In genomic region chr3:10070070-10070469, GRCm38 (mm10) we compare ENCODE assay signal across 27 mouse cellular contexts. TPM values are rescaled to one million over a fixed set of nuclear protein-coding genes. Genes with fewer than 3 reads are reported as not detected.
"Had no signal": no experiment of that assay in that cellular context is flagged by ENCODE, and none has a peak within 500 bp of the region (broad histone marks: within the 10 kb centered on the region; RNA-seq: fewer than 3 reads in every experiment).

No protein-coding gene starts in this region.

- H3K9ac ChIP-seq: heart, embryonic 13.5 days; heart, embryonic 15.5 days; hindbrain, embryonic 14.5 days; intestine, embryonic 15.5 days; limb, embryonic 13.5 days; limb, embryonic 15.5 days; liver, embryonic 12.5 days; liver, embryonic 14.5 days had no signal

- ATAC-seq: hindbrain, embryonic 16.5 days; inflammation-experienced regulatory T-cells, adult 6 months; intestine, embryonic 15.5 days; intestine, postnatal 0 days; liver, embryonic 12.5 days had no signal

- H3K36me3 ChIP-seq: heart, embryonic 13.5 days; heart, embryonic 15.5 days; intestine, embryonic 15.5 days; limb, embryonic 13.5 days; limb, embryonic 15.5 days; liver, embryonic 12.5 days had no signal

- H3K4me2 ChIP-seq: heart, embryonic 11.5 days; heart, embryonic 13.5 days; heart, embryonic 15.5 days; hindbrain, embryonic 14.5 days; intestine, embryonic 15.5 days; limb, embryonic 13.5 days; limb, embryonic 15.5 days; liver, embryonic 12.5 days had no signal

- H3K4me3 ChIP-seq: heart, embryonic 13.5 days; heart, embryonic 15.5 days; intestine, embryonic 15.5 days; layer of hippocampus, adult 2 months; limb, embryonic 13.5 days; limb, embryonic 15.5 days; liver, embryonic 12.5 days had no signal

- H3K27ac ChIP-seq: heart, embryonic 13.5 days; heart, embryonic 15.5 days; hindbrain, embryonic 14.5 days; intestine, embryonic 15.5 days; layer of hippocampus, adult 2 months; limb, embryonic 13.5 days; limb, embryonic 15.5 days; liver, embryonic 12.5 days; liver, embryonic 14.5 days had no signal

- H3K4me1 ChIP-seq: heart, embryonic 13.5 days; heart, embryonic 15.5 days; intestine, embryonic 15.5 days; limb, embryonic 13.5 days; limb, embryonic 15.5 days; liver, embryonic 12.5 days had no signal

- H3K9me3 ChIP-seq: heart, embryonic 15.5 days; intestine, embryonic 15.5 days; limb, embryonic 13.5 days; limb, embryonic 15.5 days; liver, embryonic 12.5 days had no signal

- DNase-seq: gastrocnemius, postnatal 14 days; gastrocnemius, postnatal 36 days; heart, adult 18-20 months; heart, postnatal 14 days; heart, postnatal 36 days; kidney, adult 18-20 months; kidney, adult 8-10 months; kidney, postnatal 10 days; kidney, postnatal 25 days; kidney, postnatal 4 days; layer of hippocampus, adult 9-11 months; layer of hippocampus, postnatal 36 days; left cerebral cortex, postnatal 4 days had no signal

- H3K27me3 ChIP-seq: heart, embryonic 13.5 days; heart, embryonic 15.5 days; intestine, embryonic 15.5 days; limb, embryonic 13.5 days; limb, embryonic 15.5 days had no signal

RNA-seq across cellular contexts. Expression of gene Gm9833, which starts 17.8 kb away (rescaled TPM):
- polyA plus RNA-seq: liver, adult 2 months had no signal
